Mouse (Mus musculus) forebrain, postnatal 0 days (tissue): Measurements from ENCODE around the gene Sumo3. TPM values are rescaled to one million over a fixed set of nuclear protein-coding genes. Genes with fewer than 3 reads are reported as not detected.

Experiments
- ATAC-seq: fragments of 200-750 bp; cut with Nextera tagmentation; 2 replicates; pipeline ENCODE4 v1.8.0; 2017; ENCODE audit warnings: mild to moderate bottlenecking, moderate library complexity
- DNase-seq: peaks from one replicate; pipeline ENCODE4 v3.0.0-alpha.2; 2015
- H3K27ac ChIP-seq: fragments of 300-500 bp; sonication (generic); 2 replicates; pipeline ENCODE4 v1.5.1; 2014; ENCODE audit warnings: low read depth, mild to moderate bottlenecking, antibody characterized with exemption, low read length, moderate library complexity, mixed read lengths
- H3K27me3 ChIP-seq: fragments of 300-500 bp; sonication (generic); 2 replicates; pipeline ENCODE4 v1.6.1; 2014; ENCODE audit warnings: mild to moderate bottlenecking, low read length, mixed read lengths; ENCODE audit not compliant: insufficient read depth
- H3K36me3 ChIP-seq: fragments of 300-500 bp; sonication (generic); 2 replicates; pipeline ENCODE4 v1.6.1; 2014; ENCODE audit warnings: mild to moderate bottlenecking, moderate library complexity; ENCODE audit not compliant: insufficient read depth
- H3K4me1 ChIP-seq: fragments of 300-500 bp; sonication (generic); 2 replicates; pipeline ENCODE4 v1.6.1; 2014; ENCODE audit warnings: antibody characterized with exemption; ENCODE audit not compliant: insufficient read depth
- H3K4me2 ChIP-seq: fragments of 300-500 bp; sonication (generic); 2 replicates; pipeline ENCODE4 v1.6.1; 2014; ENCODE audit warnings: low read depth, mild to moderate bottlenecking, moderate library complexity
- H3K4me3 ChIP-seq: fragments of 300-500 bp; sonication (generic); 2 replicates; pipeline ENCODE4 v1.5.1; 2014; ENCODE audit warnings: low read depth, low read length, mixed read lengths
- H3K9ac ChIP-seq: fragments of 300-500 bp; sonication (generic); 2 replicates; pipeline ENCODE4 v1.6.1; 2014; ENCODE audit warnings: mild to moderate bottlenecking
- H3K9me3 ChIP-seq: fragments of 300-500 bp; sonication (generic); 2 replicates; pipeline ENCODE4 v1.6.1; 2016; ENCODE audit warnings: low read length
- CTCF ChIP-seq: sonication (generic); IDR thresholded peaks from 2 replicates; pipeline ENCODE4 v1.5.1; 2016; ENCODE audit warnings: antibody characterized with exemption, control low read depth, low read depth
- WGBS: fragments of 180-500 bp; shearing (Covaris S2); extraction: QIAGEN DNeasy Blood & Tissue Kit; methylation state at CpG from one replicate; pipeline ENCODE4 v1.1.7; 2014; 5-methylcytosine and 5-hydroxymethylcytosine counted together
- polyA plus RNA-seq: library from polyadenylated mRNA; unstranded; fragments of >200 nt; fragmentation: Nextera tagmentation; extraction: Ambion mirVana; gene quantifications from 2 replicates; pipeline ENCODE4 v1.2.1, GENCODE M21; 2015
- total RNA-seq: library from RNA; depleted of rRNA; stranded (reverse); fragments of >200 nt; gene quantifications from 2 replicates; pipeline ENCODE4 v1.2.3, GENCODE M21; 2014

Gene Sumo3
- total and polyA plus RNA-seq, 2 experiments from 2014 or later: 270 to 381 TPM

DNA sequence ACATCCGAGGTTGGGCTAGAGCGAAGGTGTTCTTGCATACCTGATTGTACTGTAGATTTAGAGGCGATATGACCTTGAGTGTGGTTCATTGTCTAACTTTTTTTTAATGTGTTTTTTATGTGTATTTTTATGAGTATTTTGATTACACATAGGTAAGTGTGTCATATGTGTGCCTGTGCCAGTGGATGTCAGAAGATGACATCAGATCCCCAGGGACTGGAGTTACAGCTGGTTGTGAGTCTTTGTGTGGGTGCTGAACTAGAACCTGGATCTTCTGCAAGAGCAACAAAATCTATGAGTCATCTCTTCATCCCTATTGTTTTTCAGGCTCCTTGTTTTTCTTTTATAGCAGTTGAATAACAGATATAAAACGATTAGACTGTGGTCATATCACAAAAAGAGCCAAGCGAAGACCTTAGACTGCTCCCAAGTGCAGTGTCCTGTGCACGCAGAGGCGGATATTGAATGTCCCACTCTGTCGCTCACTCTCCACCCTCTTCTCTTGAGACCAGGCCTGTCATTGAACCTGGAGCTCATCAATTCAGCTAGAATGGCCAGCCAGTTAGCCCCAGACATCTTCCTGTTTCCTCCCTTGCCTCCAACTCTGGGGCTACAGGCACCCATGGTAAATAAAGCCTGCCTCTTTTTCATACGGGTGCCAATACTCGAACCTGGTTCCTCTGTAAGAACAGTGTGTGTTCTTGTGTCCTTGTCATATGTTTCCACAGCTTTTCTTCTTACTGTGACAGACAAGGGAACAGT lies 17.9 kb downstream of the Sumo3 start:
- no peak for TF ChIP-seq CTCF
- DNase-seq (no peak), ATAC-seq (no peak)
- H3K9me3 ChIP-seq: no peaks in the 10 kb centered on the region
- H3K27me3 ChIP-seq: no peaks in the 10 kb centered on the region
- H3K27ac ChIP-seq: peak overlapping the region; percentile 15; the same call in 1 of the 2 replicates
- peak overlapping the region; percentile 97 for H3K4me3 ChIP-seq
- 89% methylated on average over 10 of the region's 10 CpGs for WGBS
- H3K4me2 ChIP-seq: peak overlapping the region; percentile 74
- H3K4me1 ChIP-seq: peaks cover 13% of the 10 kb centered on the region
- no peaks in the 10 kb centered on the region for H3K36me3 ChIP-seq
- H3K9ac ChIP-seq: no peak overlapping the region

DNA sequence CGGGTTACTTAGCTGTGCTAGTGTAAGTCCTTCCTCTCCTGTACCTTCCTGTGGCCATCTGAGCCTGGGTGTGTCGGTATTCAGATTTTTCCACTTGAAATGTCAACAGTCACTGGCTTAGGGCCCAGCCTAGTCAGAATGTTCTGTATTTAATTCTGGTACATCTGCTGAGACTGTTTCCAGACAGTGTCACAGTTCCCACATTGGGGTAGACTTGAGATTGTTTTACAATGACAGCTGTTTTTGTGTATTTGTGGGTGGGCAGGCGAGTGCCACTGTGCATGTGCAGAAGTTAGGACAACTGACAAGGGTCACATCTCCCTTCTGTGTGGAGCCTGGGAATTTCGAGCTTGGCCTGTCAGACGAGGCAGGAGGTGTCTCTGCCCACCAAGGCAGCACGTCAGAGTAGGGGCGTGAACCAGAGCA lies 18.7 kb downstream of the Sumo3 start:
- H3K9me3 ChIP-seq: no peaks in the 10 kb centered on the region
- no peak overlapping the region for H3K9ac ChIP-seq
- TF ChIP-seq CTCF: no peak
- no peak for ATAC-seq
- no peaks in the 10 kb centered on the region for H3K27me3 ChIP-seq
- H3K4me1 ChIP-seq: peaks cover 13% of the 10 kb centered on the region
- no peak overlapping the region for H3K27ac ChIP-seq
- no peak for DNase-seq
- no peak overlapping the region for H3K4me2 ChIP-seq
- no peaks in the 10 kb centered on the region for H3K36me3 ChIP-seq
- 56% methylated on average over 7 of the region's 7 CpGs for WGBS
- H3K4me3 ChIP-seq: no peak overlapping the region

- DNase-seq: no peak
- 0 out of 2 replicates have a peak, but pooled peaks cover 1% of the 10 kb centered on the region for H3K36me3 ChIP-seq
- no peak overlapping the region for H3K27ac ChIP-seq
- no peak overlapping the region for H3K9ac ChIP-seq
- no peak for ATAC-seq
- 83% methylated on average over 7 of the region's 7 CpGs for WGBS
- no peak for TF ChIP-seq CTCF
- H3K27me3 ChIP-seq: no peaks in the 10 kb centered on the region
- H3K4me3 ChIP-seq: no peak overlapping the region
- H3K4me2 ChIP-seq: no peak overlapping the region
- H3K4me1 ChIP-seq: peaks cover 13% of the 10 kb centered on the region
- no peaks in the 10 kb centered on the region for H3K9me3 ChIP-seq
Observed at GRCm38 (mm10) chr10:77626036-77626435, 20.1 kb downstream of the Sumo3 start.

DNA sequence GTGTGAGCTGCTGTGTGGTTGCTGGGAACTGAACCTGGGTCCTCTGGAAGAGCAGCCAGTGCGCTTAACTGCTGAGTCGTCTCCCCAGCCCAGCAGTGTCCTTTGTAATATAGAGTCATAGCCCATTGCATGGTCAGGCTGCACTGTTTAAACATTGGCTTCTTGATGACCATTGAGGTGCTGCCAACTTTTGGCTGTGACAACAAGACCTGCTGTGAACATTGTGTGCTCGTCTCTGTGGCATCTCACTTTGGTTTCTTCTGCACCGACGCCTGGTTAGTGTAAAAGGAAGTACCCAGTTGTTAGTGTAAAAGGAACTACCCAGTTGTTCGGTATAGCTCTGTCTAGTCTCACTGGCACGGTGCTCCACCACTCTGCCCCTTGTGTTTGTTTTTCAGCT lies 20.7 kb downstream of the Sumo3 start:
- H3K4me1 ChIP-seq: peaks cover 10% of the 10 kb centered on the region
- no peak overlapping the region for H3K27ac ChIP-seq
- H3K36me3 ChIP-seq: peaks cover 7% of the 10 kb centered on the region; the same call in 1 of the 2 replicates
- no peaks in the 10 kb centered on the region for H3K9me3 ChIP-seq
- H3K4me2 ChIP-seq: no peak overlapping the region
- H3K4me3 ChIP-seq: no peak overlapping the region
- 73% methylated on average over 7 of the region's 7 CpGs for WGBS
- H3K9ac ChIP-seq: no peak overlapping the region
- no peaks in the 10 kb centered on the region for H3K27me3 ChIP-seq
- ATAC-seq: no peak
- DNase-seq: no peak
- TF ChIP-seq CTCF: no peak

DNA sequence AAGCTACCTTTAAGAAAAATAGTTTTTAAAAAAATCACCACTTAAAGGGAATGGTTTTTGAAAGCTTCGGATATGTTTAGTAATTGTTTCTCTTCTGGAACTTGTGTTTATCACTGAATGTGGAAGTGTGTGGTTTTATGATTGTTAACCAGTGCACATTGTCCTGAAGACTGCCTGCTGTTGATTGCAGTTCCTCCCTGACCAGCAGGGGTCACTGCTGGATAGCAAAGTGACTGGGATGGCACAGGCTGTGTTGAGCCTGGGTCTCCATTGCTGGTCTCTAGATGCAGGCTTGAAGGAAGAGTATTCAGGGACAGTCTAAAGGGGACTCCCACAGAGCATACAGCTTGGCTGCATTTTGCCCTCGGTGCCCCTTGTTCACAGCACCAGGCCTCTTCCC lies 21.6 kb downstream of the Sumo3 start:
- Histone ChIP-seq H3K9ac (no peak overlapping the region), H3K4me2 (no peak overlapping the region), H3K4me1 (peaks cover 7% of the 10 kb centered on the region), H3K36me3 (peaks cover 13% of the 10 kb centered on the region; the same call in 1 of the 2 replicates), H3K27ac (no peak overlapping the region), H3K9me3 (no peaks in the 10 kb centered on the region), H3K27me3 (no peaks in the 10 kb centered on the region), H3K4me3 (no peak overlapping the region)
- peak; percentile 97 for TF ChIP-seq CTCF
- WGBS: 37% methylated on average over 2 of the region's 2 CpGs
- DNase-seq (peak; percentile 88), ATAC-seq (peak; percentile 85)

DNA sequence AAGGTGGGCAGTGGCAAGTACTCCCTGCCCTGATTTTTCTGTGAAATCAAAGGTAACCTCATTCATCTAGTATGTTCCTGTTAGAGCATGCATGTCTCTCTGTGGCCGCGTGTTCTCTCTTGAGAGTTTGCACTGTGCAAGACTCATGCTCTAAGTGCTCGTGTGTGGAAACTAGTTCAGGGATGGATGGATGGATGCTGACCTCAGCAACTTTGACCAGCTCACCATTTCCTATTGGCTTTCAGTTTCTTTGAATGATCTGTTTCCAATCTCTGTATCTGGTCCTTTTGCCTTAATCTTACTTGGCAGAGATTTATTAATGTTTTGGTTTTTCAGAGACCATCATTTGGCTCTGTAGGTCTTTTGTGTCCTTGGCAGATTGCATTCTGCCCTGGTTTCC lies 23.3 kb downstream of the Sumo3 start:
- H3K4me2 ChIP-seq: no peak overlapping the region
- H3K4me1 ChIP-seq: no peaks in the 10 kb centered on the region
- no peaks in the 10 kb centered on the region for H3K9me3 ChIP-seq
- H3K27ac ChIP-seq: no peak overlapping the region
- TF ChIP-seq CTCF: no peak
- ATAC-seq (no peak), DNase-seq (no peak)
- WGBS: 90% methylated on average over 3 of the region's 3 CpGs
- H3K4me3 ChIP-seq: no peak overlapping the region
- H3K27me3 ChIP-seq: no peaks in the 10 kb centered on the region
- peaks cover 18% of the 10 kb centered on the region; the same call in 1 of the 2 replicates for H3K36me3 ChIP-seq
- no peak overlapping the region for H3K9ac ChIP-seq

DNA sequence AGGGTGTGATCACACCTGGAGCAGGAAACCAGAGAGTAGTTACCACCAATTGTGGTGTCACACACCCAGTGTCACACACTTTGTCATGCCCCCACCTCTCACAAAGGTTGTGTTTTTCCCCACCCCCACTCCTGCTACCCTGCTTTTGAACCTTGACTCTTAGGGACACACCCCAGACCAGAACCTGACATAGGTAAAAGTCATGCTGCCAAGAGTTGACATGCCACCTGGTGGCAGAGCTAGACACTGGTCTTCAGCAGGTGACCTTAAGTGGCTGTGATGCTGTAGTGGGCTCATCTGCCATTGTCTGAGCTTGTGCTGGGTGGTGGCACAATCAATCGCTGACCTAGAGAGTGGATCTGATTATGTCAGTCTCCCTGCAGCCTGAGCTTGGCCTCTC lies 24.1 kb downstream of the Sumo3 start:
- no peak overlapping the region for H3K4me3 ChIP-seq
- WGBS: 79% methylated on average over 1 of the region's 1 CpGs
- no peak overlapping the region for H3K27ac ChIP-seq
- peaks cover 18% of the 10 kb centered on the region; the same call in 1 of the 2 replicates for H3K36me3 ChIP-seq
- H3K27me3 ChIP-seq: no peaks in the 10 kb centered on the region
- TF ChIP-seq CTCF: peak; percentile 33
- H3K4me1 ChIP-seq: no peaks in the 10 kb centered on the region
- no peak overlapping the region for H3K4me2 ChIP-seq
- no peaks in the 10 kb centered on the region for H3K9me3 ChIP-seq
- H3K9ac ChIP-seq: no peak overlapping the region
- ATAC-seq: no peak
- no peak for DNase-seq
